Mouse (Mus musculus): ENCODE measurements around the gene Cmtm2b.

The Cmtm2b gene

GRCm38 (mm10) chr8:104343957-104344356 is 21.9 kb downstream of the Cmtm2b start:
- DNase-seq: peak; percentile 90

GRCm38 (mm10) chr8:104344622-104345021 is 22.6 kb downstream of the Cmtm2b start:
- DNase-seq: no peak

- no peak for DNase-seq
These were observed 24.7 kb downstream of the Cmtm2b start for GRCm38 (mm10) chr8:104346706-104347105.

GRCm38 (mm10) chr8:104348971-104349370 is 26.9 kb downstream of the Cmtm2b start:
- no peak for DNase-seq

- no peak for DNase-seq
These were observed 28.0 kb downstream of the Cmtm2b start for GRCm38 (mm10) chr8:104350047-104350446.

GRCm38 (mm10) chr8:104353186-104353585 is 31.2 kb downstream of the Cmtm2b start:
- DNase-seq: no peak

GRCm38 (mm10) chr8:104354504-104354903 is 32.5 kb downstream of the Cmtm2b start:
- no peak for DNase-seq

GRCm38 (mm10) chr8:104358637-104359036 is 36.6 kb downstream of the Cmtm2b start:
- no peak for DNase-seq

GRCm38 (mm10) chr8:104359778-104360456 is 37.9 kb downstream of the Cmtm2b start:
- DNase-seq: no peak

- DNase-seq: no peak
These were observed 43.7 kb downstream of the Cmtm2b start for GRCm38 (mm10) chr8:104365695-104366094.

GRCm38 (mm10) chr8:104367398-104367797 is 45.4 kb downstream of the Cmtm2b start:
- no peak for DNase-seq

- no peak for DNase-seq
These were observed 47.6 kb downstream of the Cmtm2b start for GRCm38 (mm10) chr8:104369591-104369990.

- DNase-seq: no peak
These were observed 48.0 kb downstream of the Cmtm2b start for GRCm38 (mm10) chr8:104370071-104370470.

GRCm38 (mm10) chr8:104371121-104371520 is 49.1 kb downstream of the Cmtm2b start:
- no peak for DNase-seq

- no peak for DNase-seq
These were observed 51.7 kb downstream of the Cmtm2b start for GRCm38 (mm10) chr8:104373779-104374178.

- DNase-seq: no peak
These were observed 52.2 kb downstream of the Cmtm2b start for GRCm38 (mm10) chr8:104374269-104374668.

GRCm38 (mm10) chr8:104374864-104375846 is 53.1 kb downstream of the Cmtm2b start:
- no peak for DNase-seq

GRCm38 (mm10) chr8:104375959-104376358 is 53.9 kb downstream of the Cmtm2b start:
- no peak for DNase-seq

- no peak for DNase-seq
These were observed 54.6 kb downstream of the Cmtm2b start for GRCm38 (mm10) chr8:104376669-104377068.

GRCm38 (mm10) chr8:104379301-104379836 is 57.3 kb downstream of the Cmtm2b start:
- DNase-seq: no peak

- DNase-seq: no peak
These were observed 58.2 kb downstream of the Cmtm2b start for GRCm38 (mm10) chr8:104380269-104380668.
